Mouse (Mus musculus) megakaryocyte progenitor cell, adult 5-6 weeks (primary cell): Measurements from ENCODE around the gene Tdp2. TPM values are rescaled to one million over a fixed set of nuclear protein-coding genes. Genes with fewer than 3 reads are reported as not detected.
"Not testable (repeated sequence)": the region's sequence is repeated elsewhere in the genome, so short reads cannot be mapped to it uniquely, and the experiment has no call there.

Source experiments
- ATAC-seq: replicated peaks from 2 replicates; pipeline ENCODE4 v1.8.0; 2016; ENCODE audit warnings: mild to moderate bottlenecking, moderate TSS enrichment, inconsistent platforms; ENCODE audit not compliant: poor library complexity
- total RNA-seq, 2 experiments: library from RNA; stranded (forward) in 1 of 2; stranded (reverse) in 1 of 2; fragments of 157-497, 149-512 nt in 1 of 2; fragments of 200-1000 nt in 1 of 2; gene quantifications; 2 replicates each; pipeline versions ENCODE4 v1.2.3 to v1.2.4; 2015 to 2017

The Tdp2 gene
- total RNA-seq, 2 experiments from 2014 or later: 55.6 to 71.0 TPM

- ATAC-seq: no peak
Measured at GRCm38 (mm10) chr13:24822663-24823343, 8.7 kb upstream of the Tdp2 start.

GRCm38 (mm10) chr13:24824647-24825046 lies 6.8 kb upstream of the Tdp2 start:
- no peak for ATAC-seq

GRCm38 (mm10) chr13:24825587-24825986 lies 5.9 kb upstream of the Tdp2 start:
- ATAC-seq: no peak

GRCm38 (mm10) chr13:24826116-24826515 lies 5.4 kb upstream of the Tdp2 start:
- no peak for ATAC-seq

- peak; percentile 7; the same call in 1 of the 2 replicates for ATAC-seq
Measured at GRCm38 (mm10) chr13:24830756-24831352, 625 bp upstream of the Tdp2 start.

GRCm38 (mm10) chr13:24832131-24832810 lies 792 bp downstream of the Tdp2 start:
- no peak for ATAC-seq

GRCm38 (mm10) chr13:24832811-24833155 lies 1.3 kb downstream of the Tdp2 start:
- ATAC-seq: no peak

GRCm38 (mm10) chr13:24837765-24838164 lies 6.3 kb downstream of the Tdp2 start:
- ATAC-seq: not testable (repeated sequence)

GRCm38 (mm10) chr13:24839831-24840230 lies 8.4 kb downstream of the Tdp2 start:
- ATAC-seq: no peak

GRCm38 (mm10) chr13:24841702-24842101 lies 10.2 kb downstream of the Tdp2 start:
- no peak for ATAC-seq

GRCm38 (mm10) chr13:24844983-24845955 lies 13.8 kb downstream of the Tdp2 start, which contains the start of gene D130043K22Rik:
TSS of gene D130043K22Rik (plus strand) at chr13:24845135.
- ATAC-seq: peak; percentile 86

GRCm38 (mm10) chr13:24849318-24849717 lies 17.8 kb downstream of the Tdp2 start:
- no peak for ATAC-seq

- no peak for ATAC-seq
Measured at GRCm38 (mm10) chr13:24851989-24852388, 20.5 kb downstream of the Tdp2 start.

- ATAC-seq: no peak
Measured at GRCm38 (mm10) chr13:24852570-24852969, 21.1 kb downstream of the Tdp2 start.

GRCm38 (mm10) chr13:24859115-24859514 lies 27.6 kb downstream of the Tdp2 start:
- ATAC-seq: no peak

GRCm38 (mm10) chr13:24861084-24861483 lies 29.6 kb downstream of the Tdp2 start:
- ATAC-seq: no peak

- no peak for ATAC-seq
Measured at GRCm38 (mm10) chr13:24862021-24862420, 30.5 kb downstream of the Tdp2 start.

- ATAC-seq: peak; percentile 71
Measured at GRCm38 (mm10) chr13:24862520-24862919, 31.0 kb downstream of the Tdp2 start.

- no peak for ATAC-seq
Measured at GRCm38 (mm10) chr13:24866430-24867402, 35.2 kb downstream of the Tdp2 start.

- no peak for ATAC-seq
Measured at GRCm38 (mm10) chr13:24867789-24868188, 36.3 kb downstream of the Tdp2 start.
